Mouse (Mus musculus) limb, embryonic 14.5 days (tissue): ENCODE results near the gene Itga11. TPM values are rescaled to one million over a fixed set of nuclear protein-coding genes. Genes with fewer than 3 reads are reported as not detected.
"Not testable (repeated sequence)": the region's sequence is repeated elsewhere in the genome, so short reads cannot be mapped to it uniquely, and the experiment has no call there.

Source experiments
- ATAC-seq: fragments of 200-750 bp; cut with Nextera tagmentation; 2 replicates; pipeline ENCODE4 v1.8.0; 2017; ENCODE audit warnings: low read depth, moderate number of reproducible peaks, moderate TSS enrichment; ENCODE audit not compliant: low FRiP score
- DNase-seq: peaks from one replicate; pipeline ENCODE4 v3.0.0-alpha.2; 2015; ENCODE audit warnings: low spot score
- H3K27ac ChIP-seq: fragments of 300-500 bp; sonication (generic); replicated peaks from 2 replicates; pipeline ENCODE4 v1.5.1; 2014; ENCODE audit warnings: low read depth, mild to moderate bottlenecking, low read length, moderate library complexity, mixed read lengths
- H3K27me3 ChIP-seq: fragments of 300-500 bp; sonication (generic); 2 replicates; pipeline ENCODE4 v1.6.1; 2014; ENCODE audit warnings: low read length, mixed read lengths; ENCODE audit not compliant: control insufficient read depth, insufficient read depth
- H3K36me3 ChIP-seq: fragments of 300-500 bp; sonication (generic); 2 replicates; pipeline ENCODE4 v1.6.1; 2014; ENCODE audit warnings: mild to moderate bottlenecking, low read length, moderate library complexity, mixed read lengths; ENCODE audit not compliant: control insufficient read depth, insufficient read depth
- H3K4me1 ChIP-seq: fragments of 300-500 bp; sonication (generic); 2 replicates; pipeline ENCODE4 v1.6.1; 2014; ENCODE audit warnings: antibody characterized with exemption, low read length, mixed read lengths; ENCODE audit not compliant: control insufficient read depth, insufficient read depth
- H3K4me2 ChIP-seq: fragments of 300-500 bp; sonication (generic); replicated peaks from 2 replicates; pipeline ENCODE4 v1.6.1; 2014; ENCODE audit warnings: low read depth, mild to moderate bottlenecking, low read length, moderate library complexity; ENCODE audit not compliant: severe bottlenecking
- H3K4me3 ChIP-seq: fragments of 300-500 bp; sonication (generic); replicated peaks from 2 replicates; pipeline ENCODE4 v1.5.1; 2014; ENCODE audit warnings: low read length
- H3K9ac ChIP-seq: fragments of 300-500 bp; sonication (generic); 2 replicates; pipeline ENCODE4 v1.6.1; 2014; ENCODE audit warnings: mild to moderate bottlenecking, low read depth, low read length, moderate library complexity; ENCODE audit not compliant: severe bottlenecking
- H3K9me3 ChIP-seq: fragments of 300-500 bp; sonication (generic); 2 replicates; pipeline ENCODE4 v1.6.1; 2016; ENCODE audit warnings: low read length; ENCODE audit not compliant: control insufficient read depth
- POLR2A ChIP-seq: fragments of 200-500 bp; IDR thresholded peaks from 2 replicates; pipeline ENCODE4 v1.8.0; 2012; ENCODE audit warnings: inconsistent platforms, mild to moderate bottlenecking, moderate library complexity, borderline replicate concordance; ENCODE audit not compliant: insufficient read depth, insufficient read length; ENCODE audit errors: extremely low read depth
- WGBS: fragments of 180-500 bp; shearing (Covaris S2); extraction: QIAGEN DNeasy Blood & Tissue Kit; methylation state at CpG from one replicate; pipeline ENCODE4 v1.1.7; 2014; 5-methylcytosine and 5-hydroxymethylcytosine counted together
- polyA plus RNA-seq, 2 experiments: library from polyadenylated mRNA; depleted of rRNA in 1 of 2; stranded (reverse) in 1 of 2; unstranded in 1 of 2; fragments of >200 nt; fragmentation: Nextera tagmentation in 1 of 2; extraction: Ambion mirVana in 1 of 2; gene quantifications; 2 replicates each; pipeline versions ENCODE4 v1.2.1 to v1.2.3; 2012 to 2014

The Itga11 gene
- polyA plus RNA-seq, 2 experiments = 11.6 to 18.2 TPM

DNA sequence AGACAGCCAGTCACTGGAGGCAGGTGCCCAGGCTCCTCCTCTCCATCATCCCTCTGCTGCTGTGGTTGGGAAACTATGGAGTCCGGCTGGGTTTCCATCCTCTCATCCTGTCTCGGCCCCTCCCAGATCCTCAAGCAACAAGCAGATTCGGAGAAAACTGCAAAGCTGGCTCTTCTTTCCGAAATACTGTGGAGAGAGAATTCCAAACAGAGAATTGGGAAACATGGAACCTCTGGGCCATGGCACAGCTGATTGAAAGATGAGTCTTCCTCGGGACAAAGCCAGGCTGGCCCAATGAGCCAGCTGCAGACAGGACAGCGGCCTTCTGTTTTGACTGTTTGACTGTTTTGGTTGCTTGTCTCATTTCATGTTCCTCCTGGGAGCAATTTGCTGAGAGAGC is 23.3 kb upstream of the Itga11 start:
- Histone ChIP-seq H3K9me3 (no peaks in the 10 kb centered on the region), H3K27ac (no peak overlapping the region), H3K27me3 (no peaks in the 10 kb centered on the region), H3K9ac (no peak overlapping the region), H3K4me1 (0 out of 2 replicates have a peak, but pooled peaks cover 14% of the 10 kb centered on the region), H3K4me3 (no peak overlapping the region), H3K4me2 (no peak overlapping the region), H3K36me3 (no peaks in the 10 kb centered on the region)
- DNase-seq (no peak), ATAC-seq (no peak)
- TF ChIP-seq POLR2A = no peak
- 61% methylated on average over 6 of the region's 6 CpGs for WGBS

GRCm38 (mm10) chr9:62658016-62658415 is 19.6 kb upstream of the Itga11 start:
- H3K27ac ChIP-seq = no peak overlapping the region
- ATAC-seq = no peak
- H3K9me3 ChIP-seq = no peaks in the 10 kb centered on the region
- no peaks in the 10 kb centered on the region for H3K36me3 ChIP-seq
- H3K4me1 ChIP-seq = 0 out of 2 replicates have a peak, but pooled peaks cover 7% of the 10 kb centered on the region
- no peak overlapping the region for H3K4me2 ChIP-seq
- H3K27me3 ChIP-seq = no peaks in the 10 kb centered on the region
- H3K9ac ChIP-seq = no peak overlapping the region
- 95% methylated on average over 3 of the region's 3 CpGs for WGBS
- TF ChIP-seq POLR2A = no peak
- DNase-seq = no peak
- H3K4me3 ChIP-seq = no peak overlapping the region

- ATAC-seq (no peak), DNase-seq (no peak)
- Histone ChIP-seq H3K9me3 (no peaks in the 10 kb centered on the region), H3K9ac (no peak overlapping the region), H3K4me2 (no peak overlapping the region), H3K27me3 (no peaks in the 10 kb centered on the region), H3K4me3 (no peak overlapping the region), H3K36me3 (no peaks in the 10 kb centered on the region), H3K4me1 (peaks cover 14% of the 10 kb centered on the region), H3K27ac (no peak overlapping the region)
- no peak for TF ChIP-seq POLR2A
- 79% methylated on average over 4 of the region's 4 CpGs for WGBS
These were observed 18.6 kb upstream of the Itga11 start for GRCm38 (mm10) chr9:62659026-62659425.

GRCm38 (mm10) chr9:62660971-62661370 is 16.7 kb upstream of the Itga11 start:
- not testable (repeated sequence) for H3K36me3 ChIP-seq, H3K27me3 ChIP-seq, ATAC-seq, H3K4me3 ChIP-seq, H3K9ac ChIP-seq, DNase-seq, H3K27ac ChIP-seq, H3K4me2 ChIP-seq, H3K9me3 ChIP-seq
- H3K4me1 ChIP-seq = peaks cover 12% of the 10 kb centered on the region
- 93% methylated on average over 9 of the region's 9 CpGs for WGBS

- Histone ChIP-seq H3K4me3 (no peak overlapping the region), H3K27ac (no peak overlapping the region)
- no peak for ATAC-seq
These were observed 14.2 kb upstream of the Itga11 start for GRCm38 (mm10) chr9:62663443-62663842.

GRCm38 (mm10) chr9:62664115-62664725 is 13.4 kb upstream of the Itga11 start:
- 26% methylated on average over 10 of the region's 10 CpGs for WGBS

More at GRCm38 (mm10) chr9:62663443-62663842, 14.2 kb upstream of the Itga11 start:
- Histone ChIP-seq H3K4me1 (peaks cover 12% of the 10 kb centered on the region), H3K9ac (no peak overlapping the region), H3K27me3 (no peaks in the 10 kb centered on the region), H3K9me3 (no peaks in the 10 kb centered on the region), H3K36me3 (no peaks in the 10 kb centered on the region), H3K4me2 (no peak overlapping the region)
- DNase-seq = peak; percentile 59
- no peak for TF ChIP-seq POLR2A
- WGBS = 10% methylated on average over 2 of the region's 2 CpGs

More at GRCm38 (mm10) chr9:62664115-62664725, 13.4 kb upstream of the Itga11 start:
- H3K4me1 ChIP-seq = peaks cover 15% of the 10 kb centered on the region
- no peaks in the 10 kb centered on the region for H3K9me3 ChIP-seq
- ATAC-seq = no peak
- no peak overlapping the region for H3K4me2 ChIP-seq
- DNase-seq = peak; percentile 58
- TF ChIP-seq POLR2A = no peak
- no peak overlapping the region for H3K9ac ChIP-seq
- H3K27ac ChIP-seq = no peak overlapping the region; the same call in 1 of the 2 replicates
- no peaks in the 10 kb centered on the region for H3K36me3 ChIP-seq
- no peak overlapping the region for H3K4me3 ChIP-seq
- no peaks in the 10 kb centered on the region for H3K27me3 ChIP-seq
